Comparison of ENCODE assay signal across 11 mouse cellular contexts in the genomic region with DNA sequence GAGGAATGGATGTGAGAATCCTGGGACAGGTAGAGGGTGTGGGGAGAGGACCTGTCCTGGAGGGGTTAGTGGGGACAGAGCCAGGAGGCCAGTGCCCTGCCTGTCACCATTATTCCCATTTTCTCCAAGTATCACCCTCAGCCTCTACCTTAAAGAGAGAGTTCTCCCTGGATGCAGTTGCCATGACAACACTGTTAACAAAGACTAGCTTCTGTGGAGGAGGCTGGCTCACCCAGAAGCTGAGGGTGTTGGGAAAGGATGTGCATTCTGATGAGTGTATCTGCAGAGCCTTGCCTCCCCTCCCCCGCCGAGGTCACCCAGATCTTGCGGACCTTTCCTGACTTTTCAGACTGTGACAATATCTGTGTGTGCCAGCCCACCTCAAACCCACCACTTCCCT. TPM values are rescaled to one million over a fixed set of nuclear protein-coding genes. Genes with fewer than 3 reads are reported as not detected.
DNase-seq lines count a peak whose midpoint lies in the region; ATAC-seq lines count a peak whose summit lies in the region.
"Had no signal": no experiment of that assay in that cellular context is flagged by ENCODE, and none has a peak within 500 bp of the region (broad histone marks: within the 10 kb centered on the region; RNA-seq: fewer than 3 reads in every experiment).

No protein-coding gene starts in this region.

- no peak overlapping the region for H3K4me2 ChIP-seq in hindbrain, embryonic 13.5 days
- no peak overlapping the region for H3K4me2 ChIP-seq in midbrain, embryonic 11.5 days
- H3K4me2 ChIP-seq: liver, embryonic 13.5 days; stomach, embryonic 15.5 days had no signal

- H3K27ac ChIP-seq in hindbrain, embryonic 13.5 days = peak overlapping the region; percentile 60; the same call in 1 of the 2 replicates
- no peak overlapping the region for H3K27ac ChIP-seq in midbrain, embryonic 11.5 days (ENCODE audit: low read depth, low read length)
- H3K27ac ChIP-seq: kidney, postnatal 0 days; liver, embryonic 13.5 days; stomach, embryonic 15.5 days had no signal

- no peaks in the 10 kb centered on the region for H3K36me3 ChIP-seq in hindbrain, embryonic 13.5 days
- H3K36me3 ChIP-seq in midbrain, embryonic 11.5 days (ENCODE audit: control insufficient read depth, insufficient read depth, low read length) = no peaks in the 10 kb centered on the region
- H3K36me3 ChIP-seq: liver, embryonic 13.5 days; stomach, embryonic 15.5 days had no signal

- H3K4me3 ChIP-seq in hindbrain, embryonic 13.5 days = no peak overlapping the region
- no peak overlapping the region for H3K4me3 ChIP-seq in midbrain, embryonic 11.5 days (ENCODE audit: low read depth, low read length)
- H3K4me3 ChIP-seq: liver, embryonic 13.5 days; stomach, embryonic 15.5 days had no signal

- peak; percentile 70 for DNase-seq in left cerebral cortex, adult 11 months (ENCODE audit: low spot score)
- no peak for DNase-seq in left cerebral cortex, postnatal 4 days
- DNase-seq in midbrain, embryonic 11.5 days (ENCODE audit: low spot score, missing footprints) = peak; percentile 82
- DNase-seq in right cerebral cortex, postnatal 36 days (ENCODE audit: low spot score in 2 of 2) = peak; percentile 50 to 73
- no peak for DNase-seq in gastrocnemius, postnatal 36 days
- no peak for DNase-seq in B cell, adult 2 months
- DNase-seq in kidney, adult 8-10 months = no peak
- DNase-seq: liver, embryonic 13.5 days had no signal

- no peaks in the 10 kb centered on the region for H3K9me3 ChIP-seq in hindbrain, embryonic 13.5 days
- H3K9me3 ChIP-seq in midbrain, embryonic 11.5 days (ENCODE audit: control insufficient read depth, low read length) = no peaks in the 10 kb centered on the region
- H3K9me3 ChIP-seq: liver, embryonic 13.5 days; stomach, embryonic 15.5 days had no signal

- intact Hi-C loops in left cerebral cortex, postnatal 4 days (cut with DNase I) = no loop called here
- intact Hi-C loops in gastrocnemius, postnatal 36 days (cut with DNase I) = no loop called here

- H3K9ac ChIP-seq in hindbrain, embryonic 13.5 days = 0 out of 2 replicates have a peak overlapping the region, but pooled peaks have one; percentile 19
- no peak overlapping the region for H3K9ac ChIP-seq in midbrain, embryonic 11.5 days (ENCODE audit: low read length)
- H3K9ac ChIP-seq: liver, embryonic 13.5 days; stomach, embryonic 15.5 days had no signal

- peak; percentile 59; the same call in 1 of the 2 replicates for ATAC-seq in hindbrain, embryonic 13.5 days (ENCODE audit: low FRiP score)
- peak; percentile 67 for ATAC-seq in midbrain, embryonic 11.5 days (ENCODE audit: low FRiP score)

- H3K27me3 ChIP-seq in hindbrain, embryonic 13.5 days = peaks cover 48% of the 10 kb centered on the region
- peaks cover 19% of the 10 kb centered on the region for H3K27me3 ChIP-seq in midbrain, embryonic 11.5 days (ENCODE audit: control insufficient read depth, insufficient read depth, low read length)

- 27% methylated on average over 3 of the region's 3 CpGs for WGBS in hindbrain, embryonic 13.5 days
- 54% methylated on average over 3 of the region's 3 CpGs for WGBS in midbrain, embryonic 11.5 days

- H3K4me1 ChIP-seq in hindbrain, embryonic 13.5 days (replicated peaks) = peaks cover 38% of the 10 kb centered on the region
- H3K4me1 ChIP-seq in midbrain, embryonic 11.5 days (ENCODE audit: control insufficient read depth, insufficient read depth, low read length) = peaks cover 18% of the 10 kb centered on the region
- H3K4me1 ChIP-seq: liver, embryonic 13.5 days had no signal

RNA-seq across cellular contexts. Expression of a gene that starts 4.7 kb away (rescaled TPM):
- 10 to 100 TPM; 31.7 to 35.2 TPM for total RNA-seq in left cerebral cortex, postnatal 4 days (2021)
- 0.90 and 1.1 TPM in 2 replicates for polyA plus RNA-seq in hindbrain, embryonic 13.5 days (2015; fragmentation: Nextera tagmentation; extraction: Ambion mirVana)
- 0.15 TPM in 1 of 2 replicates, not detected in the other for polyA plus RNA-seq in midbrain, embryonic 11.5 days (2014; fragmentation: Nextera tagmentation; extraction: Ambion mirVana)
- total RNA-seq in gastrocnemius, postnatal 36 days (2021) = under 1 TPM; 0.10 to 0.15 TPM

Comparison
In these comparisons a context has a peak if more than half of its experiments do, and no peak if none do; other contexts are left out.
1. DNase-seq: peak in left cerebral cortex, adult 11 months (single experiment), midbrain, embryonic 11.5 days (single experiment) and right cerebral cortex, postnatal 36 days (2 of 2); none in left cerebral cortex, postnatal 4 days (single experiment), gastrocnemius, postnatal 36 days (0 of 2), B cell, adult 2 months (0 of 2) and kidney, adult 8-10 months (0 of 2).
2. RNA of a gene that starts 4.7 kb away (total RNA-seq): 31.7 to 35.2 TPM in left cerebral cortex, postnatal 4 days; 0.10 to 0.15 TPM in gastrocnemius, postnatal 36 days; every median in the first group is over 10 times any median in the second.